Mouse (Mus musculus) neural tube, embryonic 14.5 days (tissue): Measurements from ENCODE around the gene Cflar. TPM values are rescaled to one million over a fixed set of nuclear protein-coding genes. Genes with fewer than 3 reads are reported as not detected.

Experiments
- ATAC-seq: fragments of 200-750 bp; cut with Nextera tagmentation; 2 replicates; pipeline ENCODE4 v1.8.0; 2017; ENCODE audit warnings: low read depth, mild to moderate bottlenecking, moderate TSS enrichment, moderate library complexity
- H3K27ac ChIP-seq: fragments of 300-500 bp; sonication (generic); 2 replicates; pipeline ENCODE4 v1.5.1; 2014; ENCODE audit warnings: low read depth, mild to moderate bottlenecking, control low read depth, low read length, moderate library complexity, mixed read lengths
- H3K27me3 ChIP-seq: fragments of 300-500 bp; sonication (generic); 2 replicates; pipeline ENCODE4 v1.6.1; 2014; ENCODE audit warnings: low read length; ENCODE audit not compliant: control insufficient read depth, insufficient read depth
- H3K36me3 ChIP-seq: fragments of 300-500 bp; sonication (generic); 2 replicates; pipeline ENCODE4 v1.6.1; 2014; ENCODE audit warnings: low read length, mixed read lengths; ENCODE audit not compliant: control insufficient read depth, insufficient read depth
- H3K4me1 ChIP-seq: fragments of 300-500 bp; sonication (generic); 2 replicates; pipeline ENCODE4 v1.6.1; 2014; ENCODE audit warnings: low read length; ENCODE audit not compliant: control insufficient read depth, insufficient read depth
- H3K4me2 ChIP-seq: fragments of 300-500 bp; sonication (generic); 2 replicates; pipeline ENCODE4 v1.6.1; 2014; ENCODE audit warnings: mild to moderate bottlenecking, low read depth, low read length, control low read depth
- H3K4me3 ChIP-seq: fragments of 300-500 bp; sonication (generic); 2 replicates; pipeline ENCODE4 v1.5.1; 2014; ENCODE audit warnings: low read depth, low read length, control low read depth, mixed read lengths
- H3K9ac ChIP-seq: fragments of 300-500 bp; sonication (generic); replicated peaks from 2 replicates; pipeline ENCODE4 v1.6.1; 2014; ENCODE audit warnings: low read depth, mild to moderate bottlenecking, control low read depth, low read length, mixed read lengths
- H3K9me3 ChIP-seq: fragments of 300-500 bp; sonication (generic); 2 replicates; pipeline ENCODE4 v1.6.1; 2016; ENCODE audit warnings: low read length; ENCODE audit not compliant: control insufficient read depth
- WGBS: fragments of 180-500 bp; shearing (Covaris S2); extraction: QIAGEN DNeasy Blood & Tissue Kit; methylation state at CpG from one replicate; pipeline ENCODE4 v1.1.7; 2014; 5-methylcytosine and 5-hydroxymethylcytosine counted together
- polyA plus RNA-seq: library from polyadenylated mRNA; unstranded; fragments of >200 nt; fragmentation: Nextera tagmentation; extraction: Ambion mirVana; gene quantifications from 2 replicates; pipeline ENCODE4 v1.2.1, GENCODE M21; 2014

Gene Cflar
- polyA plus RNA-seq, 1 experiment from 2014 or later, result 16.3 TPM

DNA sequence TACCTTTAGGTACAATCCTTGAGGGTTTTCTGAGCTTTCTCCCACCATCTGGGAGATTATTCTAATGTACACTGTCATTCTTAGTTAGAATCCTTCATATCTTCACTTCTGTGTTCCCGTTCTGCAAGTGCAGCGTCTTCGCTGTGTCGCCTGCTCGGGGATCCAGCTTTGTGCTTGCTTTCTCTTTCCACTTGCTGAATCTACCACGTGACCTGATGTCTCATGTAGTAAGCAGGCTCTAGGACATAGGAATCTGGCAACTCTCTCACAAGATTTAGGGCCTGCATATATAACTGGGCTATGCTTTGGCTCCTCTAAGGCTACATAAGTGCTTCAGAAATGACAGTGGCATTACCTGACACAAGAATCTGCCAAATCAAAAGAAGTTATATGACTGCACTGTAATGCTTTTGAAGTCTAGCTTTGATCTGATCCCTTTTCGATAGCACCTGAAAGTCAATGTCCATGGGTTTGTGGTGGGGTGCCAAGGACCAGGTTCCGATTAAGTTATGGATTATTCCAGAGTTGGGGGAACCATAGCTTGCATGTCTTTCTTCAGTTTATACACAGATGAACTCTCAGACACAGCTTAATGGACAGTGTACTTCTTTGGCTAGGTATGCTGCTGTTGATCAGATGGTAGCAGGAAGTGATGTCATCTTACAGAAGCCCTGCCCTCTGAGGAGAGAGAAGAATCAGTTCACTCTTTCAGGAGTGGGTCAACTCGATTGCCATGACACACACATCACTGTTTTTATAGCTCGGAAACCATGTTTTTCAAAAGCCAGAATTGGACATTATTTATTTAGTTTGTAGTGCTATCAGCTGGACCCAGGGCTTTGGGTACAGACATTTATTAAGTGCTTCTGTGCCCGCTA is 23.0 kb downstream of the Cflar start:
- H3K4me3 ChIP-seq, result no peak overlapping the region
- no peak for ATAC-seq
- H3K9me3 ChIP-seq, result no peaks in the 10 kb centered on the region
- H3K9ac ChIP-seq, result no peak overlapping the region
- no peaks in the 10 kb centered on the region for H3K4me1 ChIP-seq
- WGBS, result 97% methylated on average over 11 of the region's 11 CpGs
- no peak overlapping the region for H3K4me2 ChIP-seq
- no peak overlapping the region for H3K27ac ChIP-seq
- no peaks in the 10 kb centered on the region for H3K27me3 ChIP-seq
- H3K36me3 ChIP-seq, result no peaks in the 10 kb centered on the region

DNA sequence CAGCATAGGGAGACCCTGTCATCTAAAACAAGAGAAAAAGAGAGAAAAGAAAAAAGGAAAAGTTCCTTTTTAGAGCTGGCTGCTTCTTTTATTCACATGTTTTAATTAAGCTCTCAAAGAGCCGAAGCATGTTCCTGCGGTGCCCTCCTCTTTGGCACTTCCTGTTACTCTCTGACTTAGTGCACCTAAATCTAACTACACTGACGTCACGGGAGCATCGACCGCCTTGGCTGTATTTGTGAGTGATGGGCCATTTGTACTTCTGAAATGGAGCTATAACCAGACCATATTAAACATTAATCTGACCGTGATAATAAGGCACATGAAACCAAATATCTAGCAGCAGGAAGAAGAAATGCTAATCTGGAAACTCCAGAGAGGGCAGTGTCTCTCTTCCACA is 24.7 kb downstream of the Cflar start:
- no peaks in the 10 kb centered on the region for H3K4me1 ChIP-seq
- H3K36me3 ChIP-seq, result no peaks in the 10 kb centered on the region
- H3K27me3 ChIP-seq, result no peaks in the 10 kb centered on the region
- H3K4me3 ChIP-seq, result no peak overlapping the region
- no peak for ATAC-seq
- WGBS, result 85% methylated on average over 7 of the region's 7 CpGs
- no peak overlapping the region for H3K4me2 ChIP-seq
- no peak overlapping the region for H3K9ac ChIP-seq
- H3K27ac ChIP-seq, result no peak overlapping the region
- no peaks in the 10 kb centered on the region for H3K9me3 ChIP-seq

DNA sequence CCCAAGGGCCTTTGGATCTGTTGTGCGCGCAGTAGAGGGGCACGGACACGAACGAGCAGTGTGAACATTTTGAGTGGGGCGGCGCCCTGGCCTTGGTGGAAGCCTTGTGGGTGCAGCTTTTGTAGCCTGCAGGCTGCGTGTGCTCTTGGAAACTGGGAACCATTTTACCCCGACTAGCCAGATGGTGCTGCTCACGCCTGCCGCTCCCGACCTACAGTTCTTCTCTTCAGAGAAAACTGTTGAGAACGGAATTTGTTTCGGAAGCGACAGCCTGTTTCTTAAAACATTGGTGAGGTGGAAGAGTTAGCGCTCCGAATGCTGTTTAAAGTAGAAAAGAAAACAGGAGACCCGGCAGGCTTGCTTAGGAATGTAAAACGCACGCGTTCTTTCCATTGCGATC is 25.7 kb downstream of the Cflar start:
- no peak overlapping the region for H3K4me3 ChIP-seq
- no peak overlapping the region for H3K27ac ChIP-seq
- H3K4me1 ChIP-seq, result no peaks in the 10 kb centered on the region
- H3K27me3 ChIP-seq, result no peaks in the 10 kb centered on the region
- H3K4me2 ChIP-seq, result no peak overlapping the region
- no peaks in the 10 kb centered on the region for H3K9me3 ChIP-seq
- H3K9ac ChIP-seq, result no peak overlapping the region
- H3K36me3 ChIP-seq, result no peaks in the 10 kb centered on the region
- no peak for ATAC-seq
- WGBS, result 95% methylated on average over 22 of the region's 22 CpGs

- H3K4me1 ChIP-seq, result no peaks in the 10 kb centered on the region
- no peaks in the 10 kb centered on the region for H3K9me3 ChIP-seq
- H3K4me2 ChIP-seq, result no peak overlapping the region
- 96% methylated on average over 7 of the region's 7 CpGs for WGBS
- no peaks in the 10 kb centered on the region for H3K27me3 ChIP-seq
- H3K4me3 ChIP-seq, result no peak overlapping the region
- H3K9ac ChIP-seq, result no peak overlapping the region
- ATAC-seq, result no peak
- no peaks in the 10 kb centered on the region for H3K36me3 ChIP-seq
- H3K27ac ChIP-seq, result no peak overlapping the region
These were observed 28.2 kb downstream of the Cflar start for GRCm38 (mm10) chr1:58739529-58739928.

DNA sequence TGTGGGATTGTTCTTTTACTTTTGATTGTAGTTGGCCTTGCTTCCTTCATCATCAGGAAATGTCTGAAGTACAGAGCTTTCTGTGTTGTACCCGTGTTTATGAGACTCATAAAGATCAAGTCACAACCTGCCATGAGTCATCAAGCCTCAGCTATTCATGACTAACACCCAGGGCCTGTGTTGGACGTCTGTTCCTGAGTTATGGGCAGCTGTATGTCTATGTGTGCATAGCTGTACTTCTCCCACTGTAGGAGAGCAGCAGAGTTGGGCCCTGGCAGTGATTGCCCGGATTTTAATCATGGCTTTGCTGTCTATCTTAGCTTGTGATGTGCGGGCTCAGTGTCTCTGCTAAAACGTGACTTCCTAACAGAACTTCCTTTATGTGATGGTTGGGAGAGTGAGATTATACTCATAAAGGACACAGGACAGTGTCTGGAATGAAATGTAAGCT is 31.3 kb downstream of the Cflar start:
- no peak overlapping the region for H3K4me3 ChIP-seq
- no peaks in the 10 kb centered on the region for H3K27me3 ChIP-seq
- H3K27ac ChIP-seq, result no peak overlapping the region
- ATAC-seq, result no peak
- no peak overlapping the region for H3K4me2 ChIP-seq
- H3K9me3 ChIP-seq, result no peaks in the 10 kb centered on the region
- 83% methylated on average over 5 of the region's 5 CpGs for WGBS
- no peaks in the 10 kb centered on the region for H3K36me3 ChIP-seq
- no peak overlapping the region for H3K9ac ChIP-seq
- H3K4me1 ChIP-seq, result no peaks in the 10 kb centered on the region

DNA sequence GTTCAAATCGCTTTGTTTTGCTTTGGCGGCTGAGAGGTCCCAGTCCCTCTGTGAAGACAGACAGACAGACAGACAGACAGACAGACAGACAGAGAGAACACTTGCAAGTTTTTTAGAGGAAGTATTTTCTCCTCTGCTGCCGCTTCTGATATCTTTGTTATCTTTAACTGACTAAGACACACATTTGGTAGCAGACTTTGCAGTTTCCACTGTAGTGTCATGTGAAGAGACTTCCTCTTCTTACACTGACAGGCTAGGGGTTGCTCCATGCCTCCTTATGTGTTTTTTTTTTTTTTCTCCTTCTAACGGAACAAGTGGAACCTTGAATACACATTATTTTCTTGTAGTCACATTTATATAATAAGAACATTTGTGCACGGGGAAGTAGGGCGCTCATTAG is 31.9 kb downstream of the Cflar start:
- Histone ChIP-seq H3K27ac (no peak overlapping the region), H3K4me1 (no peaks in the 10 kb centered on the region), H3K4me2 (no peak overlapping the region), H3K9me3 (no peaks in the 10 kb centered on the region), H3K36me3 (no peaks in the 10 kb centered on the region; the same call in 1 of the 2 replicates), H3K27me3 (no peaks in the 10 kb centered on the region), H3K4me3 (no peak overlapping the region), H3K9ac (no peak overlapping the region)
- no peak for ATAC-seq
- WGBS, result 93% methylated on average over 6 of the region's 6 CpGs

GRCm38 (mm10) chr1:58744645-58745044 is 33.3 kb downstream of the Cflar start:
- Histone ChIP-seq H3K27ac (no peak overlapping the region), H3K36me3 (no peaks in the 10 kb centered on the region; the same call in 1 of the 2 replicates), H3K9ac (no peak overlapping the region), H3K27me3 (no peaks in the 10 kb centered on the region), H3K4me3 (no peak overlapping the region), H3K9me3 (no peaks in the 10 kb centered on the region), H3K4me1 (no peaks in the 10 kb centered on the region), H3K4me2 (no peak overlapping the region)
- ATAC-seq, result no peak
- 96% methylated on average over 7 of the region's 7 CpGs for WGBS

DNA sequence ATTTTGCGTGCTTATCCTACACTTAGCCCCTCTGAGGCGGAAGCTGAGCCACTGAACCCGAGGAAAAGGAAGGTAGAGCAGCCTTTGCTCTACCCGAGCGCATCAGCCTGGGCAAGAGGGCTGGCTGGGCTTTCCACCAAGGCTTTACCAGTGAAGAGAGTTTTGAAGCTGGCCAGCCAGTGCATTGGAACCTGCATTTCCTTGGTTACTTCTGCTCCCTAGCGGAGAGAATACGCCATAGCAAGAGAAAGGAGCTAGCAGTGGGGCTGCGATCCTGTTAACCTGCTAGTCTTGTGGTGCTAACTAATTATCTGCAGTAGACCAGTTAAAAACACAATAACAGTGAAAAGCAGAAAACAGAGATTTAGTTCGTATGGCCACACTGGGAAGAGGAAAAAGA is 35.6 kb downstream of the Cflar start:
- no peaks in the 10 kb centered on the region for H3K27me3 ChIP-seq
- no peaks in the 10 kb centered on the region; the same call in 1 of the 2 replicates for H3K36me3 ChIP-seq
- no peak overlapping the region for H3K9ac ChIP-seq
- H3K4me1 ChIP-seq, result no peaks in the 10 kb centered on the region
- 77% methylated on average over 9 of the region's 9 CpGs for WGBS
- no peak overlapping the region for H3K4me3 ChIP-seq
- H3K4me2 ChIP-seq, result no peak overlapping the region
- no peak overlapping the region for H3K27ac ChIP-seq
- ATAC-seq, result peak; percentile 31; the same call in 1 of the 2 replicates
- no peaks in the 10 kb centered on the region for H3K9me3 ChIP-seq

GRCm38 (mm10) chr1:58759451-58759850 is 48.1 kb downstream of the Cflar start:
- no peaks in the 10 kb centered on the region for H3K4me1 ChIP-seq
- no peak overlapping the region for H3K4me3 ChIP-seq

More at GRCm38 (mm10) chr1:58759451-58759850, 48.1 kb downstream of the Cflar start:
- H3K36me3 ChIP-seq, result no peaks in the 10 kb centered on the region
- WGBS, result 96% methylated on average over 3 of the region's 3 CpGs
- no peak overlapping the region for H3K27ac ChIP-seq
- H3K27me3 ChIP-seq, result no peaks in the 10 kb centered on the region
- no peak for ATAC-seq
- no peak overlapping the region for H3K4me2 ChIP-seq
- no peaks in the 10 kb centered on the region for H3K9me3 ChIP-seq
- no peak overlapping the region for H3K9ac ChIP-seq
